ENCODE assay signal across 8 mouse cellular contexts in the genomic region with DNA sequence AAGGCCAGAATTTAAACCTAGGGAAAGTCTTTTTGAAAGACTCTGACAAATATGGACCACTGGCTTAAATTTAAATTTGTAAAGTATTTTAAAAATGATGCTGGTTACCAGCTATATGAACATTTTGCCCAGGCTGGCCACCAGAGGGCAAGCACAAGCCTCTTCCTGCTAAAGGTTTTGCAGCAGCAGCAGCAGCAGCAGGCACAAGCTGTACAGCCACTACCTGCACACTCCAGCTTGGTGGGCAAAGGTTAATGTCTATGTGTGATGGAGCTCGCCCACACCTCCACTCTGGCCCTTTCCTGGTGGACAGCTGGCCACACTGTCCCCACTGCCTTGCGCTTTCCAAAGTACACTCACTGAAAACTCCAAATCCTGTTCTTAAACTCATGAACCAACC. TPM values are rescaled to one million over a fixed set of nuclear protein-coding genes. Genes with fewer than 3 reads are reported as not detected.
A peak's percentile ranks its signal among the peaks of the same experiment; 100 is the strongest.
DNase-seq lines count a peak whose midpoint lies in the region; ATAC-seq and TF ChIP-seq lines count a peak whose summit lies in the region.

No protein-coding gene starts in this region.

- ATAC-seq in hindbrain, embryonic 12.5 days (ENCODE audit: low FRiP score), result 0 out of 2 replicates have a peak, but pooled peaks have one; percentile 54
- ATAC-seq in liver, embryonic 11.5 days (replicated peaks; ENCODE audit: low FRiP score), result peak; percentile 61; the same call in 1 of the 2 replicates
- peak; percentile 58; the same call in 1 of the 2 replicates for ATAC-seq in neural tube, embryonic 15.5 days (ENCODE audit: low FRiP score)

- DNase-seq in left cerebral cortex, adult 2 months (ENCODE audit: extremely low spot score in 1 of 2, low spot score in 2 of 2), result no peak
- no peak for DNase-seq in left cerebral cortex, adult 9 months (ENCODE audit: low spot score in 2 of 2)
- peak; percentile 52 for DNase-seq in ZHBTc4 (ENCODE audit: low read depth, low spot score)
- DNase-seq in liver, embryonic 11.5 days (ENCODE audit: low spot score), result no peak
- DNase-seq in spleen, postnatal 4 days (ENCODE audit: low spot score in 2 of 2), result no peak
- no peak for DNase-seq in frontal cortex, postnatal 10 days (ENCODE audit: low spot score in 2 of 2)

- TF ChIP-seq CTCF in left cerebral cortex, adult 2 months (IDR thresholded peaks at IDR 0.05), result peak; percentile 56

- H3K9ac ChIP-seq in hindbrain, embryonic 12.5 days, result no peak overlapping the region
- no peak overlapping the region for H3K9ac ChIP-seq in liver, embryonic 11.5 days (ENCODE audit: low read depth, low read length)
- H3K9ac ChIP-seq in neural tube, embryonic 15.5 days (replicated peaks), result no peak overlapping the region

- peaks cover 71% of the 10 kb centered on the region for H3K36me3 ChIP-seq in hindbrain, embryonic 12.5 days
- peaks cover 43% of the 10 kb centered on the region for H3K36me3 ChIP-seq in liver, embryonic 11.5 days (ENCODE audit: control insufficient read depth, insufficient read depth, low read length)
- H3K36me3 ChIP-seq in neural tube, embryonic 15.5 days, result peaks cover 65% of the 10 kb centered on the region

- no peaks in the 10 kb centered on the region for H3K4me1 ChIP-seq in hindbrain, embryonic 12.5 days
- no peaks in the 10 kb centered on the region for H3K4me1 ChIP-seq in liver, embryonic 11.5 days (replicated peaks; ENCODE audit: control insufficient read depth, insufficient read depth, low read length)
- H3K4me1 ChIP-seq in neural tube, embryonic 15.5 days, result no peaks in the 10 kb centered on the region

- no peaks in the 10 kb centered on the region for H3K27me3 ChIP-seq in hindbrain, embryonic 12.5 days
- H3K27me3 ChIP-seq in liver, embryonic 11.5 days (replicated peaks; ENCODE audit: control insufficient read depth, insufficient read depth, low read length), result no peaks in the 10 kb centered on the region
- no peaks in the 10 kb centered on the region for H3K27me3 ChIP-seq in neural tube, embryonic 15.5 days (replicated peaks)

- H3K9me3 ChIP-seq in hindbrain, embryonic 12.5 days (replicated peaks), result no peaks in the 10 kb centered on the region
- H3K9me3 ChIP-seq in liver, embryonic 11.5 days (ENCODE audit: control insufficient read depth, low read length), result no peaks in the 10 kb centered on the region
- no peaks in the 10 kb centered on the region for H3K9me3 ChIP-seq in neural tube, embryonic 15.5 days (replicated peaks)

- intact Hi-C loops in left cerebral cortex, adult 2 months (cut with DNase I), result loop anchor here (5.0 kb wide), 2 partner anchors 159 to 444 kb away; no protein-coding TSS in a partner anchor

- no peak overlapping the region for H3K27ac ChIP-seq in left cerebral cortex, adult 2 months
- H3K27ac ChIP-seq in hindbrain, embryonic 12.5 days, result no peak overlapping the region
- no peak overlapping the region for H3K27ac ChIP-seq in liver, embryonic 11.5 days (ENCODE audit: low read depth, low read length)
- no peak overlapping the region for H3K27ac ChIP-seq in neural tube, embryonic 15.5 days (replicated peaks)

- H3K4me3 ChIP-seq in left cerebral cortex, adult 2 months, result no peak overlapping the region
- no peak overlapping the region for H3K4me3 ChIP-seq in hindbrain, embryonic 12.5 days
- no peak overlapping the region for H3K4me3 ChIP-seq in liver, embryonic 11.5 days (ENCODE audit: low read depth, low read length)
- H3K4me3 ChIP-seq in neural tube, embryonic 15.5 days (replicated peaks), result no peak overlapping the region

- 79% methylated on average over 2 of the region's 2 CpGs for WGBS in hindbrain, embryonic 12.5 days
- WGBS in liver, embryonic 11.5 days, result 79% methylated on average over 2 of the region's 2 CpGs
- whole genome bisulfite sequencing in neural tube, embryonic 15.5 days, result 85% methylated on average over 2 of the region's 2 CpGs

- no peak overlapping the region for H3K4me2 ChIP-seq in hindbrain, embryonic 12.5 days (replicated peaks)
- no peak overlapping the region for H3K4me2 ChIP-seq in liver, embryonic 11.5 days
- no peak overlapping the region for H3K4me2 ChIP-seq in neural tube, embryonic 15.5 days

RNA-seq across cellular contexts. Expression of a gene that starts 20.2 kb away (rescaled TPM):
- total RNA-seq in left cerebral cortex, adult 2 months (2021), result 10 to 100 TPM; 54.9 to 58.3 TPM
- 217 and 224 TPM in 2 replicates for polyA plus RNA-seq in hindbrain, embryonic 12.5 days (2016; fragmentation: Nextera tagmentation; extraction: Ambion mirVana)
- polyA plus RNA-seq in liver, embryonic 11.5 days (2014; fragmentation: Nextera tagmentation; extraction: Ambion mirVana), result 176 and 184 TPM in 2 replicates
- polyA plus RNA-seq in neural tube, embryonic 15.5 days (2015; fragmentation: Nextera tagmentation; extraction: Ambion mirVana), result 179 and 188 TPM in 2 replicates

RNA-seq across cellular contexts. Expression of a gene that starts 26.2 kb away (rescaled TPM):
- 10 to 100 TPM; 40.7 to 44.3 TPM for total RNA-seq in left cerebral cortex, adult 2 months (2021)
- 46.4 and 47.5 TPM in 2 replicates for polyA plus RNA-seq in hindbrain, embryonic 12.5 days (2016; fragmentation: Nextera tagmentation; extraction: Ambion mirVana)
- 51.8 and 54.1 TPM in 2 replicates for polyA plus RNA-seq in liver, embryonic 11.5 days (2014; fragmentation: Nextera tagmentation; extraction: Ambion mirVana)
- 47.0 and 47.5 TPM in 2 replicates for polyA plus RNA-seq in neural tube, embryonic 15.5 days (2015; fragmentation: Nextera tagmentation; extraction: Ambion mirVana)

RNA-seq across cellular contexts. Expression of a gene that starts 47.9 kb away (rescaled TPM):
- total RNA-seq in left cerebral cortex, adult 2 months (2021), result not detected
- not detected in 2 replicates for polyA plus RNA-seq in hindbrain, embryonic 12.5 days (2016; fragmentation: Nextera tagmentation; extraction: Ambion mirVana)
- not detected in 2 replicates for polyA plus RNA-seq in liver, embryonic 11.5 days (2014; fragmentation: Nextera tagmentation; extraction: Ambion mirVana)
- not detected in 2 replicates for polyA plus RNA-seq in neural tube, embryonic 15.5 days (2015; fragmentation: Nextera tagmentation; extraction: Ambion mirVana)
